Comparison of ENCODE assay signal across 9 mouse cellular contexts in the genomic region with DNA sequence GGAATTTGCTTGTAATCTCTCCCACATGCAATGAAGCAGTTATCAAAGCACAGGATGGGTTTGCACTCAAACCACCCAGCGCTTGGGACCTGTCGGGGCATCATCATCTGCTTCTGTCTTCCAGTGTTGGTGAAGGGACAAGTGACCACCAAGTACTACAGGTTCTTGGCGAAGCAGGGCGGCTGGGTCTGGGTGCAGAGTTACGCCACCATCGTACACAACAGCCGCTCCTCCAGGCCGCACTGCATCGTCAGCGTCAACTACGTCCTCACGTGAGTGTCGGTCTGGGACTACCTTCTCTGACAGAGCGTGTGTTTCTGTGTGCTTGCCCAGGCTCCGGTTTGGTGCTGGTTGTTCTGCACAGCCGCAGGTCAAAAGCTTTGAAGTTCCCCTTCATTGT. TPM values are rescaled to one million over a fixed set of nuclear protein-coding genes. Genes with fewer than 3 reads are reported as not detected.
DNase-seq lines count a peak whose midpoint lies in the region; ATAC-seq and TF ChIP-seq lines count a peak whose summit lies in the region.
"Had no signal": no experiment of that assay in that cellular context is flagged by ENCODE, and none has a peak within 500 bp of the region (broad histone marks: within the 10 kb centered on the region; RNA-seq: fewer than 3 reads in every experiment).

No protein-coding gene starts in this region.

- ATAC-seq in heart, embryonic 12.5 days (ENCODE audit: insufficient number of reproducible peaks, low FRiP score): no peak
- ATAC-seq in granulocyte monocyte progenitor cell, adult 5-6 weeks (replicated peaks; ENCODE audit: poor library complexity, severe bottlenecking): peak; percentile 91
- peak; percentile 75 for ATAC-seq in megakaryocyte progenitor cell, adult 5-6 weeks (replicated peaks; ENCODE audit: poor library complexity)

- H3K4me2 ChIP-seq in heart, embryonic 12.5 days: peak overlapping the region; percentile 67

- H3K27ac ChIP-seq in heart, embryonic 12.5 days (ENCODE audit: poor library complexity, severe bottlenecking): no peak overlapping the region
- H3K27ac ChIP-seq in bone marrow macrophage, adult 2 months (ENCODE audit: insufficient read depth, low read depth, low read length): no peak overlapping the region

- 0 out of 2 replicates have a peak, but pooled peaks cover 4% of the 10 kb centered on the region for H3K4me1 ChIP-seq in heart, embryonic 12.5 days (replicated peaks)
- no peaks in the 10 kb centered on the region for H3K4me1 ChIP-seq in bone marrow macrophage, adult 2 months (ENCODE audit: control insufficient read depth, insufficient read depth, low read length)

- no peak overlapping the region for H3K9ac ChIP-seq in heart, embryonic 12.5 days

- no peak for DNase-seq in heart, postnatal 10 days
- no peak for DNase-seq in thymus, postnatal 0 days (ENCODE audit: low spot score)
- no peak for DNase-seq in cerebellum, postnatal 25 days
- DNase-seq in layer of hippocampus, postnatal 25 days (ENCODE audit: extremely low spot score in 1 of 2, low spot score in 1 of 2): no peak
- DNase-seq: kidney, postnatal 4 days had no signal

- TF ChIP-seq CTCF in bone marrow macrophage, adult 2 months (IDR thresholded peaks at IDR 0.05; ENCODE audit: low read depth, low read length): no peak

- intact Hi-C loops in heart, postnatal 10 days (cut with DNase I): no loop called here

- WGBS in heart, embryonic 12.5 days: 2% methylated on average over 16 of the region's 16 CpGs

- H3K9me3 ChIP-seq in heart, embryonic 12.5 days (replicated peaks): no peaks in the 10 kb centered on the region

- peak overlapping the region; percentile 34 for H3K4me3 ChIP-seq in heart, embryonic 12.5 days
- peak overlapping the region; percentile 51 for H3K4me3 ChIP-seq in bone marrow macrophage, adult 2 months (ENCODE audit: insufficient read depth, low read length)

- H3K36me3 ChIP-seq in heart, embryonic 12.5 days: no peaks in the 10 kb centered on the region

- peaks cover 69% of the 10 kb centered on the region for H3K27me3 ChIP-seq in heart, embryonic 12.5 days (replicated peaks)

- TF ChIP-seq POLR2A in bone marrow macrophage, adult 2 months (IDR thresholded peaks at IDR 0.05; ENCODE audit: borderline replicate concordance, low read depth, low read length): no peak

RNA-seq across cellular contexts. Expression of gene Sim1, which starts 15.8 kb away (rescaled TPM):
- not detected in 2 replicates for polyA plus RNA-seq in heart, embryonic 12.5 days (2016; fragmentation: Nextera tagmentation; extraction: Ambion mirVana)
- total RNA-seq in heart, postnatal 10 days (2021): not detected
- polyA plus RNA-seq in bone marrow macrophage, adult 2 months (2012; ENCODE audit: insufficient read depth, insufficient read length, missing spikeins): 0.15 TPM in 1 of 2 replicates, not detected in the other
- not detected in 2 replicates for total RNA-seq in granulocyte monocyte progenitor cell, adult 5-6 weeks (2014; fragmentation: Nextera tagmentation)
- total RNA-seq in granulocyte monocyte progenitor cell, adult 5-6 weeks (2017): not detected in 2 replicates
- total RNA-seq in megakaryocyte progenitor cell, adult 5-6 weeks (2015): not detected in 2 replicates
- not detected in 2 replicates for total RNA-seq in megakaryocyte progenitor cell, adult 5-6 weeks (2017)
- 0.07 TPM in 1 of 2 replicates, not detected in the other for polyA plus RNA-seq in thymus, postnatal 0 days (2015; fragmentation: Nextera tagmentation; extraction: Ambion mirVana)
- total RNA-seq in layer of hippocampus, postnatal 25 days (2021): not detected
